Mouse (Mus musculus) intestine, embryonic 14.5 days (tissue): Measurements from ENCODE around the gene Srrm1. TPM values are rescaled to one million over a fixed set of nuclear protein-coding genes. Genes with fewer than 3 reads are reported as not detected.
A peak's percentile ranks its signal among the peaks of the same experiment; 100 is the strongest.

Experiments used
- ATAC-seq: fragments of 200-750 bp; cut with Nextera tagmentation; replicated peaks from 2 replicates; pipeline ENCODE4 v1.8.0; 2017; ENCODE audit warnings: low read depth, moderate number of reproducible peaks, moderate TSS enrichment, moderate library complexity; ENCODE audit not compliant: low FRiP score, low TSS enrichment
- DNase-seq: peaks from one replicate; pipeline ENCODE4 v3.0.0-alpha.2; 2018; ENCODE audit warnings: low spot score
- H3K27ac ChIP-seq: fragments of 300-500 bp; sonication (generic); 2 replicates; pipeline ENCODE4 v1.5.1; 2014; ENCODE audit warnings: low read depth, mild to moderate bottlenecking, control low read depth
- H3K27me3 ChIP-seq: fragments of 300-500 bp; sonication (generic); replicated peaks from 2 replicates; pipeline ENCODE4 v1.6.1; 2014; ENCODE audit warnings: low read length, control low read depth; ENCODE audit not compliant: control insufficient read depth, insufficient read depth
- H3K36me3 ChIP-seq: fragments of 300-500 bp; sonication (generic); 2 replicates; pipeline ENCODE4 v1.6.1; 2014; ENCODE audit warnings: low read length, control low read depth; ENCODE audit not compliant: control insufficient read depth, insufficient read depth
- H3K4me1 ChIP-seq: fragments of 300-500 bp; sonication (generic); replicated peaks from 2 replicates; pipeline ENCODE4 v1.6.1; 2014; ENCODE audit warnings: low read length, control low read depth, mixed read lengths; ENCODE audit not compliant: control insufficient read depth, insufficient read depth
- H3K4me2 ChIP-seq: fragments of 300-500 bp; sonication (generic); 2 replicates; pipeline ENCODE4 v1.6.1; 2014; ENCODE audit warnings: low read length
- H3K4me3 ChIP-seq: fragments of 300-500 bp; sonication (generic); 2 replicates; pipeline ENCODE4 v1.5.1; 2014; ENCODE audit warnings: low read depth, low read length, control low read depth, mixed read lengths
- H3K9ac ChIP-seq: fragments of 300-500 bp; sonication (generic); 2 replicates; pipeline ENCODE4 v1.6.1; 2014; ENCODE audit warnings: mild to moderate bottlenecking, low read length
- H3K9me3 ChIP-seq: fragments of 300-500 bp; sonication (generic); 2 replicates; pipeline ENCODE4 v1.6.1; 2016; ENCODE audit warnings: low read length, control low read depth; ENCODE audit not compliant: control insufficient read depth
- WGBS: fragments of 180-500 bp; shearing (Covaris S2); extraction: QIAGEN DNeasy Blood & Tissue Kit; methylation state at CpG from one replicate; pipeline ENCODE4 v1.1.7; 2014; 5-methylcytosine and 5-hydroxymethylcytosine counted together
- polyA plus RNA-seq: library from polyadenylated mRNA; unstranded; fragments of >200 nt; fragmentation: Nextera tagmentation; extraction: Ambion mirVana; gene quantifications from 2 replicates; pipeline ENCODE4 v1.2.1, GENCODE M21; 2014

Srrm1 gene
- polyA plus RNA-seq, 1 experiment from 2014 or later = 201 TPM

DNA sequence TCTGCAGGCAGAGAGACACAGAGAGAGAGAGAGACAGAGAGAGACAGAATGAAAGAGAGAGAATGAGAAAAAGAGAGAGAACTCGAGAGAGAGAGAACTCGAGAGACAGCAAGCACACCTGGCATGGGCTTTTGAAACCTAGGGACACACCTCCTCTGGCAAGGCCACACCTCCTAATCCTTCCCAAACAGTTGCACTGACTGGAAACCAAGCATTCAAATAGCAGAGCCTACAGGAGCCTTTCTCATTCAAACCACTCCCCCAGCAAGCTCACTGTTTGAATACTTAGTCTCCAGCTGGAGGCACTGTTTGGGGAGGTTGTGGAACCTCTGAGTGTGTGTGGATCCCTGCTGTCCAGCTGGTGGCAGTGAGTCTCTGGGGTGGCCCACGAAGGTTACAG is 39.7 kb upstream of the Srrm1 start:
- DNase-seq (no peak), ATAC-seq (no peak)
- 87% methylated on average over 3 of the region's 3 CpGs for WGBS
- Histone ChIP-seq H3K9ac (no peak overlapping the region), H3K4me2 (no peak overlapping the region), H3K4me3 (no peak overlapping the region), H3K27me3 (peaks cover 12% of the 10 kb centered on the region), H3K27ac (no peak overlapping the region), H3K36me3 (no peaks in the 10 kb centered on the region), H3K9me3 (no peaks in the 10 kb centered on the region), H3K4me1 (0 out of 2 replicates have a peak, but pooled peaks cover 3% of the 10 kb centered on the region)

DNA sequence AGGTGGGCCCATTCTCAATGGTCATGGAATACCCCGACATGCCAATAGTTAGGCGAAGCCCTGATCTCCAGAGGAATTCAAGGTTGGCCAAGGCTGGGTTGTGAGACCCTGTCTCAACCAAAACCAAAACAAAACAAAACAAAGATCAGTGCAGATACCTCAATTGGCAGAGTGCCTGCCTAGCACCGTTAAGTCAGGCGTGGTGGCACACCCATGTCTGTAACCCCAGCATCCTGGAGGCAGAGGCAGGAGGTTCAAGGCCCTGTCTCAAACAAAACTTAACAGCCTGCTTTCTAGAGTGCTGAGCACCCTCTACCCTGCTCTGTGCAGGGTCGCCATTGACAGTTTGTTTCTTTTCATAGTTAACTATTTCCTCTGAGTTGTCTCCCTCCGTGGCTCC is 37.9 kb upstream of the Srrm1 start:
- Histone ChIP-seq H3K9me3 (no peaks in the 10 kb centered on the region), H3K27me3 (no peaks in the 10 kb centered on the region), H3K4me3 (no peak overlapping the region), H3K36me3 (no peaks in the 10 kb centered on the region), H3K27ac (no peak overlapping the region), H3K9ac (no peak overlapping the region), H3K4me2 (no peak overlapping the region), H3K4me1 (no peaks in the 10 kb centered on the region)
- WGBS = 46% methylated on average over 6 of the region's 6 CpGs
- ATAC-seq = no peak
- no peak for DNase-seq

DNA sequence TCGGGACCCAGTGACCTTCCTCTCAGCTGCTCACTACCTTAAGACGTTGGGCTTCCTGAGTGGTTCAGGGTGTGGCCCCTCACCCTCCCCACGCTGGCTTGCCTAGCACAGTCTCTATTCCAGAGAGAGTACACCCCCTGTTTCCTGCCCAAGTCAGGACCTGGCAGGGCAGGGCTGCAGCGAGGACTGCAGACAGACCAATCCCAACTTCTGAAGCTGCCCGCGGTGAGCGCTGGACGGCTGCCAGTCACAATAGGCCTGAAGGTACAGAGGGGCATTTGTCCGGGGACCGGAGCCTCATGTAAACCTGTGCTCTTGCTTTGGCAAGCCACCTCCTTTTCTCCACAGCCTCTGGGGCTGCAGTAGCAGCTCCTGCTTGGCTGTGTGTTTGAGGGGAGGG is 32.5 kb upstream of the Srrm1 start:
- Histone ChIP-seq H3K4me2 (no peak overlapping the region), H3K9ac (no peak overlapping the region), H3K27me3 (no peaks in the 10 kb centered on the region), H3K9me3 (no peaks in the 10 kb centered on the region), H3K4me3 (no peak overlapping the region), H3K4me1 (no peaks in the 10 kb centered on the region), H3K36me3 (no peaks in the 10 kb centered on the region), H3K27ac (no peak overlapping the region)
- ATAC-seq (0 out of 2 replicates have a peak, but pooled peaks have one; percentile 53), DNase-seq (no peak)
- WGBS = 61% methylated on average over 10 of the region's 10 CpGs

- no peak overlapping the region for H3K9ac ChIP-seq
- H3K27me3 ChIP-seq = no peaks in the 10 kb centered on the region
- no peaks in the 10 kb centered on the region for H3K36me3 ChIP-seq
- H3K27ac ChIP-seq = no peak overlapping the region
- no peaks in the 10 kb centered on the region for H3K4me1 ChIP-seq
- 4% methylated on average over 14 of the region's 14 CpGs for WGBS
- ATAC-seq (no peak; the same call in 1 of the 2 replicates), DNase-seq (peak; percentile 87)
- H3K4me2 ChIP-seq = no peak overlapping the region
- no peaks in the 10 kb centered on the region for H3K9me3 ChIP-seq
- no peak overlapping the region for H3K4me3 ChIP-seq
Measured at GRCm38 (mm10) chr4:135382316-135382715, 29.2 kb upstream of the Srrm1 start.

DNA sequence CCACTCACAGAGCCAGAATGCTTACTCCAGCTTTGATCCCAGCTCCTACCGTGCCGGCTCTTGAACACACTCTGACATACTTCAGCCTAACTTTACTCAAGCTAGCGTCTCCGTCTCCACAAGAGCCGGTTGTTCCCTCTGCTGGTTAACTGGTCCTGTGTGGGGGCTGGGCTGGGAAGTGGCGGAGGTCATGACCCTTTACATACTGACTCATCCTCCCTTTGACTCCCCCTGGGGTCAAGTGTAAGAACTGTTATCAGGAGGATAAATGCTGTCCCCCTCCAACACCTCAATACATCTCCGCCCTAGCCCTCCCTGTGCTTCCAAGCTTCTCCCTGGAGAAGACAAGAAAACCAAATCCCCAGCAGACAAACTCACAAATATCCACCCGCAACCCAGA is 28.2 kb upstream of the Srrm1 start:
- H3K4me2 ChIP-seq = no peak overlapping the region
- no peak overlapping the region for H3K4me3 ChIP-seq
- H3K9ac ChIP-seq = no peak overlapping the region
- H3K36me3 ChIP-seq = no peaks in the 10 kb centered on the region; the same call in 1 of the 2 replicates
- no peaks in the 10 kb centered on the region for H3K9me3 ChIP-seq
- 50% methylated on average over 8 of the region's 8 CpGs for WGBS
- no peak for DNase-seq
- no peaks in the 10 kb centered on the region for H3K4me1 ChIP-seq
- ATAC-seq = no peak
- H3K27ac ChIP-seq = no peak overlapping the region
- no peaks in the 10 kb centered on the region for H3K27me3 ChIP-seq

DNA sequence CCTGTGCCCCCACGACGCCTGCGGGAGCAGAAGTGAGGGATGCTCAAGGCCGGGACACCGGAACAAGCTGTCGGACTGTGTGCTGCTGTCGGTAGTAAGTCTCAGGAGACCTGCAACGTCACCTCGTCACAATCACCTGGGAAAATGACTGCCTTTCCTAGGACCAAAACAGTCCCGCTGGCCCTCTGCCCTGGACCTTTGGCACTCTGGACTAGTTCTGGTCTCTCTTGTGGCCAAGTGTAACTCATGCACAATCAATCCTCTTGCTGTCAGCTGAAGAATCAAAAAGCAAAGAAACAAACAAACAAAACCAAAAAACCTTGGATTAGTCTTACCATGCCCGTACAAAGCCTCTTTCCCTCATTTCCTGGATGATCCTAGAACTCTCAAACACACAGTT is 24.1 kb upstream of the Srrm1 start:
- 80% methylated on average over 11 of the region's 11 CpGs for WGBS
- Histone ChIP-seq H3K27me3 (no peaks in the 10 kb centered on the region), H3K4me2 (no peak overlapping the region), H3K9me3 (no peaks in the 10 kb centered on the region), H3K9ac (no peak overlapping the region), H3K4me3 (no peak overlapping the region), H3K4me1 (no peaks in the 10 kb centered on the region), H3K36me3 (no peaks in the 10 kb centered on the region; the same call in 1 of the 2 replicates), H3K27ac (no peak overlapping the region)
- ATAC-seq (no peak), DNase-seq (no peak)

- Histone ChIP-seq H3K9ac (no peak overlapping the region), H3K27ac (no peak overlapping the region), H3K27me3 (no peaks in the 10 kb centered on the region), H3K4me2 (no peak overlapping the region), H3K9me3 (no peaks in the 10 kb centered on the region), H3K4me3 (no peak overlapping the region), H3K4me1 (no peaks in the 10 kb centered on the region), H3K36me3 (no peaks in the 10 kb centered on the region; the same call in 1 of the 2 replicates)
- WGBS = 62% methylated on average over 3 of the region's 3 CpGs
- no peak for ATAC-seq
- DNase-seq = no peak
Measured at GRCm38 (mm10) chr4:135375444-135375843, 22.3 kb upstream of the Srrm1 start.

DNA sequence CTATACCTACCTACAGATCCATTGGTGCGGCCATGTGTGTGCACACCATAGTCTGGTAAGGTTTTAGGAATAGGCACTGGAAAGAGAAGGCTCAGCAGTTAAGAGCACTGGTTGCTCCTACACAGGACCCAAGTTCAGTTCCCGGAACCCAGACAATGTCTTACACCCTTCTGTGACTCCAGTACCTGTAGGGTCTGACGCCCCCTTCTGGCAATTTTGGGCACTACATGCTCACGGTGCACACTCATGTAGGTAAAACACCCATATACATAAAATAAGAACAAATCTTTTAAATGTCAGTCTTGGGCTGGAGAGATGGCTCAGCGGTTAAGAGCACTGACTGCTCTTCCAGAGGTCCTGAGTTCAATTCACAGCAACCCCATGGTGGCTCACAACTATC is 20.2 kb upstream of the Srrm1 start:
- H3K36me3 ChIP-seq = no peaks in the 10 kb centered on the region; the same call in 1 of the 2 replicates
- no peak for ATAC-seq
- no peak overlapping the region for H3K4me2 ChIP-seq
- no peak overlapping the region for H3K27ac ChIP-seq
- H3K9me3 ChIP-seq = no peaks in the 10 kb centered on the region
- no peak for DNase-seq
- no peak overlapping the region for H3K9ac ChIP-seq
- H3K4me3 ChIP-seq = no peak overlapping the region
- WGBS = 73% methylated on average over 5 of the region's 5 CpGs
- no peaks in the 10 kb centered on the region for H3K27me3 ChIP-seq
- no peaks in the 10 kb centered on the region for H3K4me1 ChIP-seq

DNA sequence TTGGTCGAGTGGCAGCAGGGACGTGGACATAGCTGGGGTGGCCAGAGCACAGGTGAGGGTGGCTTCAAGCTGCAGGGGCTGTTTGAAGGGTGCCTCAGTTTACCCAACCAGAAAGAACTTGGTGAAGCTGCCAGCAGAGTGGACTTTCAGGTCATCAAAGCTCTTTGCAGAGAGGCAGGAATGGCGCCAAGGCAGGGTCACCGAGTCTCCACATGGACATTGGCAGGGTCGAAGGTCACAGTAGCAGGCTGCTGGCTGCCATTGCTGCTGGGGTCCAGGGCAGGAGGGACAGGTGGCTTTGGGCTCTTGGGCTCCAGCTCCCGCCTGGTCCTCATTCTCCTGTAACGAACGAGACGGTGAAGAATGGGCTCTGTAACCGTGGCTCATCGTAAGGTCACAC is 17.3 kb upstream of the Srrm1 start:
- no peak overlapping the region for H3K4me3 ChIP-seq
- H3K4me2 ChIP-seq = no peak overlapping the region
- no peaks in the 10 kb centered on the region for H3K36me3 ChIP-seq
- no peaks in the 10 kb centered on the region for H3K27me3 ChIP-seq
- no peak for ATAC-seq
- H3K27ac ChIP-seq = no peak overlapping the region
- H3K9ac ChIP-seq = no peak overlapping the region
- H3K9me3 ChIP-seq = no peaks in the 10 kb centered on the region
- no peak for DNase-seq
- 75% methylated on average over 11 of the region's 11 CpGs for WGBS
- H3K4me1 ChIP-seq = no peaks in the 10 kb centered on the region
